Comparison of ENCODE assay signal across 15 mouse cellular contexts in the genomic region with DNA sequence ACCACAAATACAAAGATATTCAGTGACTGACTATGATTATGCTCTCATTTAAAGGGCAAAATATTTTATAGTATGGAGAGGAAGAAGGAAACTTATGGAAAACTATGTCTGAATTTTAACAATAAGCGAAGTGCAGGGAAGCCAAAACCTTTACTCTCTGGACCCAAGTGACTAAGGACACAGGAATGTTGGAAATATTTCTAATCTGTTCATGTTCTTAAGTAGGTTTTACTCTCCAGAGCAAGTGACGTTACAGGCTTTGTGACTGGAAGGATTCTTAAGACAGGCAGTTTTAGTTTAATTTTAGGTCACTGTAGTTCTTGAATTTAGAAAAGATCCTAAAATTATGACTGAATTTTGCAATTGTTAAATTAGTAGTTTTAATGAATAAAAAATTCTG. TPM values are rescaled to one million over a fixed set of nuclear protein-coding genes. Genes with fewer than 3 reads are reported as not detected.
DNase-seq lines count a peak whose midpoint lies in the region; ATAC-seq lines count a peak whose summit lies in the region.
"Had no signal": no experiment of that assay in that cellular context is flagged by ENCODE, and none has a peak within 500 bp of the region (broad histone marks: within the 10 kb centered on the region; RNA-seq: fewer than 3 reads in every experiment).

No protein-coding gene starts in this region.

- no peak for ATAC-seq in hindbrain, embryonic 16.5 days
- no peak for ATAC-seq in forebrain, embryonic 14.5 days
- ATAC-seq in midbrain, embryonic 11.5 days (ENCODE audit: low FRiP score) = no peak

- peak overlapping the region; percentile 44 for H3K4me3 ChIP-seq in hindbrain, embryonic 10.5 days
- H3K4me3 ChIP-seq in hindbrain, embryonic 16.5 days (ENCODE audit: low read length) = no peak overlapping the region
- peak overlapping the region; percentile 36 for H3K4me3 ChIP-seq in forebrain, embryonic 14.5 days (ENCODE audit: low read depth, low read length)
- H3K4me3 ChIP-seq in midbrain, embryonic 11.5 days (ENCODE audit: low read depth, low read length) = peak overlapping the region; percentile 89
- H3K4me3 ChIP-seq: limb, embryonic 12.5 days had no signal

- H3K4me1 ChIP-seq in hindbrain, embryonic 10.5 days (replicated peaks) = peaks cover 32% of the 10 kb centered on the region
- H3K4me1 ChIP-seq in hindbrain, embryonic 16.5 days (ENCODE audit: control insufficient read depth, insufficient read depth, low read depth, low read length) = no peaks in the 10 kb centered on the region
- peaks cover 18% of the 10 kb centered on the region for H3K4me1 ChIP-seq in forebrain, embryonic 14.5 days (ENCODE audit: control insufficient read depth, insufficient read depth, low read length)
- H3K4me1 ChIP-seq in midbrain, embryonic 11.5 days (ENCODE audit: control insufficient read depth, insufficient read depth, low read length) = peaks cover 42% of the 10 kb centered on the region

- H3K4me2 ChIP-seq in hindbrain, embryonic 16.5 days (ENCODE audit: low read length) = no peak overlapping the region
- peak overlapping the region; percentile 82 for H3K4me2 ChIP-seq in forebrain, embryonic 14.5 days (ENCODE audit: low read length)
- peak overlapping the region; percentile 81 for H3K4me2 ChIP-seq in midbrain, embryonic 11.5 days

- DNase-seq in hindbrain, embryonic 10.5 days (ENCODE audit: low spot score) = no peak
- DNase-seq in embryo, embryonic 11 days = peak; percentile 47
- DNase-seq in forebrain, embryonic 14.5 days (ENCODE audit: low spot score) = no peak
- DNase-seq in midbrain, embryonic 11.5 days (ENCODE audit: low spot score, missing footprints) = peak; percentile 90
- DNase-seq in urinary bladder, postnatal 14 days (ENCODE audit: low spot score) = no peak
- DNase-seq in cerebellum, adult 18-20 months = no peak
- DNase-seq in spleen, adult 18-20 months = no peak
- DNase-seq: adrenal gland, postnatal 25 days; cerebellum, adult 9-11 months; kidney, adult 11 months; lung, adult 18-20 months had no signal

- peaks cover 95% of the 10 kb centered on the region for H3K27me3 ChIP-seq in hindbrain, embryonic 10.5 days (ENCODE audit: insufficient read depth, poor library complexity, severe bottlenecking)
- peaks cover 62% of the 10 kb centered on the region for H3K27me3 ChIP-seq in hindbrain, embryonic 16.5 days (replicated peaks; ENCODE audit: control insufficient read depth, insufficient read depth, low read length)
- H3K27me3 ChIP-seq in forebrain, embryonic 14.5 days (replicated peaks; ENCODE audit: control insufficient read depth, insufficient read depth, low read length) = peaks cover 16% of the 10 kb centered on the region; the same call in 1 of the 2 replicates
- H3K27me3 ChIP-seq in midbrain, embryonic 11.5 days (ENCODE audit: control insufficient read depth, insufficient read depth, low read length) = no peaks in the 10 kb centered on the region; the same call in 1 of the 2 replicates

- H3K36me3 ChIP-seq in hindbrain, embryonic 10.5 days = no peaks in the 10 kb centered on the region
- H3K36me3 ChIP-seq in hindbrain, embryonic 16.5 days (ENCODE audit: control insufficient read depth, insufficient read depth, low read length) = no peaks in the 10 kb centered on the region
- H3K36me3 ChIP-seq in forebrain, embryonic 14.5 days (ENCODE audit: control insufficient read depth, insufficient read depth, low read length) = no peaks in the 10 kb centered on the region
- no peaks in the 10 kb centered on the region for H3K36me3 ChIP-seq in midbrain, embryonic 11.5 days (ENCODE audit: control insufficient read depth, insufficient read depth, low read length)
- H3K36me3 ChIP-seq: limb, embryonic 12.5 days had no signal

- H3K9ac ChIP-seq in hindbrain, embryonic 16.5 days (ENCODE audit: low read depth, low read length) = no peak overlapping the region
- peak overlapping the region; percentile 78 for H3K9ac ChIP-seq in forebrain, embryonic 14.5 days (ENCODE audit: low read length)
- H3K9ac ChIP-seq in midbrain, embryonic 11.5 days (ENCODE audit: low read length) = peak overlapping the region; percentile 97
- H3K9ac ChIP-seq: limb, embryonic 12.5 days had no signal

- peak overlapping the region; percentile 45; the same call in 1 of the 2 replicates for H3K27ac ChIP-seq in hindbrain, embryonic 10.5 days
- no peak overlapping the region for H3K27ac ChIP-seq in hindbrain, embryonic 16.5 days (ENCODE audit: low read depth, low read length)
- peak overlapping the region; percentile 92 for H3K27ac ChIP-seq in forebrain, embryonic 14.5 days (ENCODE audit: low read depth, low read length)
- peak overlapping the region; percentile 91 for H3K27ac ChIP-seq in midbrain, embryonic 11.5 days (ENCODE audit: low read depth, low read length)
- H3K27ac ChIP-seq: limb, embryonic 12.5 days; stomach, postnatal 0 days had no signal

- no peaks in the 10 kb centered on the region for H3K9me3 ChIP-seq in hindbrain, embryonic 10.5 days
- H3K9me3 ChIP-seq in hindbrain, embryonic 16.5 days (ENCODE audit: control insufficient read depth, low read length) = no peaks in the 10 kb centered on the region
- H3K9me3 ChIP-seq in forebrain, embryonic 14.5 days (replicated peaks; ENCODE audit: control insufficient read depth, low read length) = no peaks in the 10 kb centered on the region
- H3K9me3 ChIP-seq in midbrain, embryonic 11.5 days (ENCODE audit: control insufficient read depth, low read length) = no peaks in the 10 kb centered on the region
- H3K9me3 ChIP-seq: limb, embryonic 12.5 days had no signal

- 7% methylated on average over 2 of the region's 2 CpGs for WGBS in hindbrain, embryonic 10.5 days
- 36% methylated on average over 2 of the region's 2 CpGs for WGBS in hindbrain, embryonic 16.5 days
- WGBS in forebrain, embryonic 14.5 days = 3% methylated on average over 2 of the region's 2 CpGs
- WGBS in midbrain, embryonic 11.5 days = 6% methylated on average over 2 of the region's 2 CpGs

RNA-seq across cellular contexts. Expression of gene Otx1, which starts 6.1 kb away (rescaled TPM):
- polyA plus RNA-seq in hindbrain, embryonic 10.5 days (2016; fragmentation: Nextera tagmentation; extraction: Ambion mirVana) = 2.9 and 5.3 TPM in 2 replicates
- 0.51 and 0.92 TPM in 2 replicates for polyA plus RNA-seq in hindbrain, embryonic 16.5 days (2015; fragmentation: Nextera tagmentation; extraction: Ambion mirVana)
- 9.8 and 11.1 TPM in 2 replicates for polyA plus RNA-seq in forebrain, embryonic 14.5 days (2014; fragmentation: Nextera tagmentation; extraction: Ambion mirVana)
- 40.6 and 43.7 TPM in 2 replicates for polyA plus RNA-seq in midbrain, embryonic 11.5 days (2014; fragmentation: Nextera tagmentation; extraction: Ambion mirVana)
- polyA plus RNA-seq: small intestine, adult 2 months; stomach, postnatal 0 days had no signal

Comparison
In these comparisons a context has a peak if more than half of its experiments do, and no peak if none do; other contexts are left out.
1. DNase-seq: peak in embryo, embryonic 11 days (single experiment) and midbrain, embryonic 11.5 days (single experiment); none in hindbrain, embryonic 10.5 days (single experiment), forebrain, embryonic 14.5 days (single experiment), urinary bladder, postnatal 14 days (single experiment), cerebellum, adult 18-20 months (0 of 2) and spleen, adult 18-20 months (0 of 2).